Mouse (Mus musculus) bone marrow macrophage, adult 2 months (primary cell): ENCODE results near the gene Zfp978.
"Not testable (repeated sequence)": the region's sequence is repeated elsewhere in the genome, so short reads cannot be mapped to it uniquely, and the experiment has no call there.

Experiments used
- CTCF ChIP-seq: IDR thresholded peaks from 2 replicates; pipeline ENCODE4 v1.5.1; 2012; ENCODE audit warnings: low read depth, mild to moderate bottlenecking, low read length, moderate library complexity
- POLR2A ChIP-seq: IDR thresholded peaks from 2 replicates; pipeline ENCODE4 v1.6.1; 2012; ENCODE audit warnings: mild to moderate bottlenecking, low read depth, low read length, borderline replicate concordance

GRCm38 (mm10) chr4:147335691-147336367, 25.3 kb upstream of the Zfp978 start:
- not testable (repeated sequence) for TF ChIP-seq POLR2A, CTCF
